Mouse (Mus musculus): ENCODE measurements at regions not wholly inside any gene's neighbourhood (a gene's known extent, or its start where the extent isn't known, plus 50 kb on each side); places are given as distances from the start of the nearest gene placed in this dataset.
A peak's percentile ranks its signal among the peaks of the same experiment; 100 is the strongest.

- Histone ChIP-seq H3K4me3 (ENCODE audit: insufficient read depth, poor library complexity, severe bottlenecking) (no peak overlapping the region), H3K27me3 (ENCODE audit: control insufficient read depth, insufficient read depth, insufficient read length) (no peaks in the 10 kb centered on the region), H3ac (ENCODE audit: control insufficient read depth, insufficient read length, low read depth) (no peak overlapping the region)
Measured at GRCm38 (mm10) chr2:61501922-61502321, 76.5 kb upstream of the Tank start.

GRCm38 (mm10) chr2:61499266-61499665, 79.1 kb upstream of the Tank start:
- Histone ChIP-seq H3K79me2 (ENCODE audit: control insufficient read depth, insufficient read depth) (no peaks in the 10 kb centered on the region), H3K79me3 (ENCODE audit: low read depth) (no peaks in the 10 kb centered on the region), H3K27me3 (ENCODE audit: control insufficient read depth, insufficient read depth, insufficient read length) (no peaks in the 10 kb centered on the region), H3ac (ENCODE audit: control insufficient read depth, insufficient read length, low read depth) (no peak overlapping the region), H3K36me3 (ENCODE audit: control insufficient read depth, insufficient read depth) (no peaks in the 10 kb centered on the region), H3K4me3 (ENCODE audit: insufficient read depth, poor library complexity, severe bottlenecking) (no peak overlapping the region)
- TF ChIP-seq MYOD1 (IDR thresholded peaks at IDR 0.05; ENCODE audit: control insufficient read depth, insufficient read length, low read depth) (no peak), CTCF (IDR thresholded peaks at IDR 0.05; ENCODE audit: control insufficient read depth, insufficient read depth, insufficient read length) (no peak), USF1 (IDR thresholded peaks at IDR 0.05; ENCODE audit: low read depth) (no peak), MYOG (IDR thresholded peaks at IDR 0.05; ENCODE audit: control insufficient read depth, extremely low read depth, insufficient read length) (no peak), MAX (IDR thresholded peaks at IDR 0.05) (no peak), CEBPB (IDR thresholded peaks at IDR 0.05; ENCODE audit: low read depth) (no peak)

More at GRCm38 (mm10) chr2:61501922-61502321, 76.5 kb upstream of the Tank start:
- no peaks in the 10 kb centered on the region for H3K79me2 ChIP-seq (ENCODE audit: control insufficient read depth, insufficient read depth)
- TF ChIP-seq CTCF (IDR thresholded peaks at IDR 0.05; ENCODE audit: control insufficient read depth, insufficient read depth, insufficient read length) = no peak
- no peak for TF ChIP-seq MAX (IDR thresholded peaks at IDR 0.05)
- no peak for TF ChIP-seq FOSL1 (IDR thresholded peaks at IDR 0.05; ENCODE audit: insufficient read depth, low read length, poor library complexity, severe bottlenecking)
- no peak for TF ChIP-seq MYOG (IDR thresholded peaks at IDR 0.05; ENCODE audit: control insufficient read depth, extremely low read depth, insufficient read length)
- H3K79me3 ChIP-seq (ENCODE audit: low read depth) = no peaks in the 10 kb centered on the region
- H3K36me3 ChIP-seq (ENCODE audit: control insufficient read depth, insufficient read depth) = no peaks in the 10 kb centered on the region

GRCm38 (mm10) chr2:61497930-61498329, 80.5 kb upstream of the Tank start:
- Histone ChIP-seq H3ac (ENCODE audit: control insufficient read depth, insufficient read length, low read depth) (no peak overlapping the region), H3K27me3 (ENCODE audit: control insufficient read depth, insufficient read depth, insufficient read length) (no peaks in the 10 kb centered on the region), H3K79me3 (ENCODE audit: low read depth) (no peaks in the 10 kb centered on the region), H3K36me3 (ENCODE audit: control insufficient read depth, insufficient read depth) (no peaks in the 10 kb centered on the region), H3K4me3 (ENCODE audit: insufficient read depth, poor library complexity, severe bottlenecking) (no peak overlapping the region), H3K79me2 (ENCODE audit: control insufficient read depth, insufficient read depth) (no peaks in the 10 kb centered on the region)
- TF ChIP-seq MYOD1 (IDR thresholded peaks at IDR 0.05; ENCODE audit: control insufficient read depth, insufficient read length, low read depth) = no peak
- no peak for TF ChIP-seq MYOG (IDR thresholded peaks at IDR 0.05; ENCODE audit: control insufficient read depth, extremely low read depth, insufficient read length)

- Histone ChIP-seq H3ac (ENCODE audit: control insufficient read depth, insufficient read length, low read depth) (no peak overlapping the region), H3K4me3 (ENCODE audit: insufficient read depth, poor library complexity, severe bottlenecking) (no peak overlapping the region), H3K36me3 (ENCODE audit: control insufficient read depth, insufficient read depth) (no peaks in the 10 kb centered on the region), H3K27me3 (ENCODE audit: control insufficient read depth, insufficient read depth, insufficient read length) (no peaks in the 10 kb centered on the region), H3K79me2 (ENCODE audit: control insufficient read depth, insufficient read depth) (no peaks in the 10 kb centered on the region), H3K79me3 (ENCODE audit: low read depth) (no peaks in the 10 kb centered on the region)
- TF ChIP-seq FOSL1 (IDR thresholded peaks at IDR 0.05; ENCODE audit: insufficient read depth, low read length, poor library complexity, severe bottlenecking) (no peak), CTCF (IDR thresholded peaks at IDR 0.05; ENCODE audit: control insufficient read depth, insufficient read depth, insufficient read length) (no peak), MYOD1 (IDR thresholded peaks at IDR 0.05; ENCODE audit: control insufficient read depth, insufficient read length, low read depth) (no peak), CEBPB (IDR thresholded peaks at IDR 0.05; ENCODE audit: low read depth) (no peak), USF1 (IDR thresholded peaks at IDR 0.05; ENCODE audit: low read depth) (no peak), MYOG (IDR thresholded peaks at IDR 0.05; ENCODE audit: control insufficient read depth, extremely low read depth, insufficient read length) (no peak), MAX (IDR thresholded peaks at IDR 0.05) (no peak)
Measured at GRCm38 (mm10) chr2:61496968-61497367, 81.4 kb upstream of the Tank start.

- Histone ChIP-seq H3K79me3 (ENCODE audit: low read depth) (no peaks in the 10 kb centered on the region), H3K36me3 (ENCODE audit: control insufficient read depth, insufficient read depth) (no peaks in the 10 kb centered on the region), H3ac (ENCODE audit: control insufficient read depth, insufficient read length, low read depth) (no peak overlapping the region), H3K79me2 (ENCODE audit: control insufficient read depth, insufficient read depth) (no peaks in the 10 kb centered on the region), H3K27me3 (ENCODE audit: control insufficient read depth, insufficient read depth, insufficient read length) (no peaks in the 10 kb centered on the region), H3K4me3 (ENCODE audit: insufficient read depth, poor library complexity, severe bottlenecking) (no peak overlapping the region)
- TF ChIP-seq MAX (IDR thresholded peaks at IDR 0.05) (no peak), CTCF (IDR thresholded peaks at IDR 0.05; ENCODE audit: control insufficient read depth, insufficient read depth, insufficient read length) (peak; percentile 54)
Measured at GRCm38 (mm10) chr2:61493918-61494712, 84.3 kb upstream of the Tank start.

GRCm38 (mm10) chr2:61492043-61492743, 86.2 kb upstream of the Tank start:
- Histone ChIP-seq H3K36me3 (ENCODE audit: control insufficient read depth, insufficient read depth) (no peaks in the 10 kb centered on the region), H3K27me3 (ENCODE audit: control insufficient read depth, insufficient read depth, insufficient read length) (no peaks in the 10 kb centered on the region), H3K79me2 (ENCODE audit: control insufficient read depth, insufficient read depth) (no peaks in the 10 kb centered on the region), H3ac (ENCODE audit: control insufficient read depth, insufficient read length, low read depth) (no peak overlapping the region), H3K79me3 (ENCODE audit: low read depth) (no peaks in the 10 kb centered on the region), H3K4me3 (ENCODE audit: insufficient read depth, poor library complexity, severe bottlenecking) (no peak overlapping the region)
- TF ChIP-seq CEBPB (IDR thresholded peaks at IDR 0.05; ENCODE audit: low read depth) (no peak), CTCF (IDR thresholded peaks at IDR 0.05; ENCODE audit: control insufficient read depth, insufficient read depth, insufficient read length) (peak; percentile 34), FOSL1 (IDR thresholded peaks at IDR 0.05; ENCODE audit: insufficient read depth, low read length, poor library complexity, severe bottlenecking) (no peak), USF1 (IDR thresholded peaks at IDR 0.05; ENCODE audit: low read depth) (no peak)

Data from C2C12 (cell line).